Mouse (Mus musculus) cerebellum, postnatal 25 days (tissue): ENCODE measurements around the gene Wasf1.

ENCODE experiments used
- DNase-seq, 2 experiments: peaks; one replicate each; pipeline ENCODE4 v3.0.0; 2021; ENCODE audit warnings: mixed read lengths in 2 of 2

Gene Wasf1

GRCm38 (mm10) chr10:40882831-40883643, at the start of gene Wasf1, which contains the start of gene Cdc40:
TSS of gene Wasf1 (plus strand) at chr10:40883475.
TSS of gene Cdc40 (minus strand) at chr10:40883311.
- DNase-seq, result peak; percentile 98 to 99

GRCm38 (mm10) chr10:40840086-40840485, 43.2 kb upstream of the Wasf1 start:
- DNase-seq, result peak in 1 of 2 experiments; percentile 40

GRCm38 (mm10) chr10:40843841-40844240, 39.4 kb upstream of the Wasf1 start:
- DNase-seq, result no peak

GRCm38 (mm10) chr10:40844546-40844945, 38.7 kb upstream of the Wasf1 start:
- DNase-seq, result no peak

GRCm38 (mm10) chr10:40845626-40846025, 37.6 kb upstream of the Wasf1 start:
- peak; percentile 76 to 78 for DNase-seq

GRCm38 (mm10) chr10:40847176-40847874, 36.0 kb upstream of the Wasf1 start:
- peak; percentile 88 for DNase-seq

GRCm38 (mm10) chr10:40850644-40851043, 32.6 kb upstream of the Wasf1 start:
- no peak for DNase-seq

- no peak for DNase-seq
Measured at GRCm38 (mm10) chr10:40851138-40851537, 32.1 kb upstream of the Wasf1 start.

- no peak for DNase-seq
Measured at GRCm38 (mm10) chr10:40855616-40856015, 27.7 kb upstream of the Wasf1 start.

- peak; percentile 40 to 43 for DNase-seq
Measured at GRCm38 (mm10) chr10:40856703-40857102, 26.6 kb upstream of the Wasf1 start.

GRCm38 (mm10) chr10:40857599-40857998, 25.7 kb upstream of the Wasf1 start:
- peak; percentile 84 to 91 for DNase-seq

GRCm38 (mm10) chr10:40868081-40868480, 15.2 kb upstream of the Wasf1 start:
- peak; percentile 55 to 59 for DNase-seq

- no peak for DNase-seq
Measured at GRCm38 (mm10) chr10:40871301-40871700, 12.0 kb upstream of the Wasf1 start.

- peak; percentile 71 to 84 for DNase-seq
Measured at GRCm38 (mm10) chr10:40872052-40872451, 11.2 kb upstream of the Wasf1 start.

- no peak for DNase-seq
Measured at GRCm38 (mm10) chr10:40878246-40878645, 5.0 kb upstream of the Wasf1 start.

GRCm38 (mm10) chr10:40879969-40880368, 3.3 kb upstream of the Wasf1 start:
- DNase-seq, result no peak

GRCm38 (mm10) chr10:40881236-40881635, 2.0 kb upstream of the Wasf1 start:
- no peak for DNase-seq

- DNase-seq, result no peak
Measured at GRCm38 (mm10) chr10:40882333-40882732, 942 bp upstream of the Wasf1 start.

- DNase-seq, result peak in 1 of 2 experiments; percentile 91
Measured at GRCm38 (mm10) chr10:40883644-40884278, 486 bp downstream of the Wasf1 start.

GRCm38 (mm10) chr10:40884279-40884806, 1.1 kb downstream of the Wasf1 start:
- peak; percentile 73 to 80 for DNase-seq

- DNase-seq, result no peak
Measured at GRCm38 (mm10) chr10:40885432-40885831, 2.2 kb downstream of the Wasf1 start.

- no peak for DNase-seq
Measured at GRCm38 (mm10) chr10:40887316-40887715, 4.0 kb downstream of the Wasf1 start.

GRCm38 (mm10) chr10:40889146-40889545, 5.9 kb downstream of the Wasf1 start:
- DNase-seq, result no peak
